Mouse (Mus musculus): Measurements from ENCODE around the gene B4galt5.

- TF ChIP-seq CTCF (IDR thresholded peaks at IDR 0.05; ENCODE audit: borderline replicate concordance, insufficient read depth, low read length) = no peak
- TF ChIP-seq POLR2A (IDR thresholded peaks at IDR 0.05; ENCODE audit: low read depth, low read length) = no peak
These were observed 54.8 kb downstream of the B4galt5 start for GRCm38 (mm10) chr2:167294216-167294615.

Measured in embryonic fibroblast, embryonic 13.5 days (primary cell).